Mouse (Mus musculus) heart, adult 2 months (tissue): ENCODE results near the gene Dnmt3b. TPM values are rescaled to one million over a fixed set of nuclear protein-coding genes. Genes with fewer than 3 reads are reported as not detected.
"Not testable (repeated sequence)": the region's sequence is repeated elsewhere in the genome, so short reads cannot be mapped to it uniquely, and the experiment has no call there.

Experiments
- DNase-seq, 2 experiments: peaks; one replicate each; pipeline ENCODE4 v3.0.0; 2021
- H3K27ac ChIP-seq: fragments of 200-600 bp; 2 replicates; pipeline ENCODE4 v1.8.1; 2022
- H3K27me3 ChIP-seq: fragments of 200-500 bp; 2 replicates; pipeline ENCODE4 v1.6.1; 2012; ENCODE audit warnings: mild to moderate bottlenecking, low read length, inconsistent platforms, mixed read lengths; ENCODE audit not compliant: control insufficient read depth, insufficient read depth
- H3K36me3 ChIP-seq: fragments of 200-500 bp; 2 replicates; pipeline ENCODE4 v1.6.1; 2012; ENCODE audit warnings: low read length, inconsistent platforms; ENCODE audit not compliant: control insufficient read depth, insufficient read depth
- H3K4me1 ChIP-seq: fragments of 200-500 bp; 2 replicates; pipeline ENCODE4 v1.6.1; 2011; ENCODE audit warnings: low read length; ENCODE audit not compliant: control insufficient read depth, insufficient read depth
- H3K4me3 ChIP-seq: fragments of 200-600 bp; 2 replicates; pipeline ENCODE4 v1.8.1; 2022
- H3K79me2 ChIP-seq: fragments of 200-500 bp; replicated peaks from 2 replicates; pipeline ENCODE4 v1.6.1; 2012; ENCODE audit warnings: mild to moderate bottlenecking, inconsistent platforms, low read length, moderate library complexity, mixed read lengths; ENCODE audit not compliant: control insufficient read depth, insufficient read depth
- H3K9ac ChIP-seq: fragments of 200-500 bp; 2 replicates; pipeline ENCODE4 v1.6.1; 2012; ENCODE audit warnings: low read depth, mild to moderate bottlenecking, control low read depth, inconsistent platforms, low read length, mixed read lengths
- CTCF ChIP-seq: fragments of 200-600 bp; IDR thresholded peaks from 2 replicates; pipeline ENCODE4 v1.8.1; 2022; ENCODE audit warnings: antibody characterized with exemption, mild to moderate bottlenecking, moderate library complexity
- EP300 ChIP-seq: fragments of 200-500 bp; IDR thresholded peaks from 2 replicates; pipeline ENCODE4 v1.6.1; 2011; ENCODE audit warnings: low read depth, low read length, control low read depth; ENCODE audit not compliant: insufficient read depth
- POLR2A ChIP-seq: fragments of 200-500 bp; IDR thresholded peaks from 2 replicates; pipeline ENCODE4 v1.6.1; 2011; ENCODE audit warnings: mild to moderate bottlenecking, low read depth, low read length, control low read depth; ENCODE audit not compliant: insufficient read depth
- WGBS: fragments of 180-500 bp; shearing (Covaris S2); methylation state at CpG from one replicate; pipeline ENCODE4 v1.1.7; 2018; 5-methylcytosine and 5-hydroxymethylcytosine counted together
- intact Hi-C: fragments of 180-260 bp; cut with DNase I; formaldehyde crosslinking; loops from one replicate; pipeline ENCODE4 v1.15.1; 2025
- polyA plus RNA-seq: library from polyadenylated mRNA; depleted of rRNA; stranded (reverse); fragments of >200 nt; gene quantifications from 2 replicates; pipeline ENCODE4 v1.2.3, GENCODE M21; 2012
- total RNA-seq, 2 experiments: library from RNA; stranded (reverse); gene quantifications; 2 replicates each; pipeline ENCODE4 v1.2.3; 2021

Dnmt3b gene
- total and polyA plus RNA-seq, 3 experiments: 0.84 to 1.6 (median 1.0) TPM

DNA sequence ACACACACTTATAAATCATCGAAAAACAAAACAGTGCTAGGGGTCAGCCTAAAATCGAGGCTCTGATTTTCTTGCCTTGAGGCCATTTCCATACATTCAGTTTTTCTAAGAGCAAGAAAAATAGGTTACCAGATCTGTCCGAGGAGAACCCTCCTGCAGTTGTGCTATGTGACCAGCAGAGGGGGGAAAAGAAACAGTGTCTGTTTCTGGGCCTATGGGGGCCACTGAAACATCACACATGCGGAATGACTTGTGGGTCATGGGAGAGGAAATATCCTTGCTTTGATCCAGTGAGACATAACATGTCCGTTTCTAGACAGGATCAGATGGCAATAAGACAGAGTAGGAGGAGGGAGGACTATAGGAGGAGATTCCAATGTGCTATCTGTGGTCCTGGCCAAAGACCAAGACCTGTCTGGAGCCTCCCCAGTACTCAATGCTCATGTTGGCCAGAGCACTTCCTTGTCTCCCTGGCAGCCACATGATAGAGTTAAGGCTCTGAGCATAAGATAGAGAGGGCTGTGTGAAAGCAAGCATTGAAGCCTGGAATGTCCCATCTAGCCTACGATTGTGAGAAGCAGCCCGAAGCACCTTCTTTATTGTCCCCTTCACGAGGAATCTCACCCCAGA lies 61.6 kb downstream of the Dnmt3b start:
- Histone ChIP-seq H3K9ac (no peak overlapping the region), H3K4me1 (no peaks in the 10 kb centered on the region; the same call in 1 of the 2 replicates), H3K27ac (no peak overlapping the region), H3K4me3 (no peak overlapping the region), H3K79me2 (no peaks in the 10 kb centered on the region), H3K27me3 (no peaks in the 10 kb centered on the region), H3K36me3 (no peaks in the 10 kb centered on the region)
- TF ChIP-seq CTCF (peak; percentile 85), EP300 (no peak), POLR2A (no peak)
- DNase-seq: peak in 1 of 2 experiments; percentile 9
- WGBS: 24% methylated on average over 8 of the region's 8 CpGs
- intact Hi-C loops: loop anchor here (2.0 to 5.0 kb wide), 2 partner anchors 86 to 140 kb away; no protein-coding TSS in a partner anchor

GRCm38 (mm10) chr2:153712646-153713091 lies 63.4 kb downstream of the Dnmt3b start:
- intact Hi-C loops: loop anchor here (5.0 kb wide), 1 partner anchor 85 kb away; no protein-coding TSS in a partner anchor
- 60% methylated on average over 3 of the region's 3 CpGs for WGBS
- no peak overlapping the region for H3K9ac ChIP-seq
- no peak for DNase-seq
- H3K36me3 ChIP-seq: no peaks in the 10 kb centered on the region
- H3K4me3 ChIP-seq: no peak overlapping the region
- no peaks in the 10 kb centered on the region; the same call in 1 of the 2 replicates for H3K4me1 ChIP-seq
- H3K79me2 ChIP-seq: no peaks in the 10 kb centered on the region
- TF ChIP-seq EP300 (no peak), POLR2A (no peak), CTCF (no peak)
- H3K27ac ChIP-seq: no peak overlapping the region
- H3K27me3 ChIP-seq: no peaks in the 10 kb centered on the region

DNA sequence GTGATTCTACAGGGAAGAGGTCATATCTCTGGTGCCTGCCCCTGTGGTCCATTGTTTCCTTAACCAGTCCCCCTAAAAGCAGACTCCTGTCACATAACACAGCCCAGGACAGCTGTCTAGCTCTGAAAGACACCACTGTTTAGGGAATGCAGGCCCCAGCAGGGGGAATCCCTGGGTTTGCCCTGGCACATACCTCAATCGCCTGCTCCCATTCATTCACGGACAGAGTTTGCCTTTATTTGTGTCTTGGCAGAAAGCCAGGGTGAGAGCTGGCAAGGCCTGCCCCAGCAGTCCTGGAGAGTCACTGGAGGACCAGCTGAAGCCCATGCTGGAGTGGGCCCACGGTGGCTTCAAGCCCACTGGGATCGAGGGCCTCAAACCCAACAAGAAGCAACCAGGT lies 64.0 kb downstream of the Dnmt3b start:
- DNase-seq: peak; percentile 20 to 21
- H3K27ac ChIP-seq: no peak overlapping the region

GRCm38 (mm10) chr2:153717861-153718260 lies 68.6 kb downstream of the Dnmt3b start:
- H3K36me3 ChIP-seq, H3K27me3 ChIP-seq, H3K79me2 ChIP-seq, DNase-seq, H3K4me1 ChIP-seq, H3K27ac ChIP-seq, H3K9ac ChIP-seq, H3K4me3 ChIP-seq, intact Hi-C loops: not testable (repeated sequence)
- WGBS: 46% methylated on average over 3 of the region's 3 CpGs

More for the DNA sequence above, 64.0 kb downstream of the Dnmt3b start:
- no peaks in the 10 kb centered on the region for H3K36me3 ChIP-seq
- H3K4me1 ChIP-seq: no peaks in the 10 kb centered on the region; the same call in 1 of the 2 replicates
- no peaks in the 10 kb centered on the region for H3K79me2 ChIP-seq
- TF ChIP-seq EP300: no peak
- no peak for TF ChIP-seq CTCF
- TF ChIP-seq POLR2A: no peak
- H3K4me3 ChIP-seq: no peak overlapping the region
- no peaks in the 10 kb centered on the region for H3K27me3 ChIP-seq
- intact Hi-C loops: loop anchor here (5.0 kb wide), 1 partner anchor 84 kb away; no protein-coding TSS in a partner anchor
- H3K9ac ChIP-seq: no peak overlapping the region
- 23% methylated on average over 4 of the region's 4 CpGs for WGBS

- intact Hi-C loops: no loop called here
- no peak for DNase-seq
- TF ChIP-seq CTCF (no peak), EP300 (no peak), POLR2A (no peak)
- H3K79me2 ChIP-seq: no peaks in the 10 kb centered on the region
- H3K27me3 ChIP-seq: no peaks in the 10 kb centered on the region
- no peak overlapping the region for H3K27ac ChIP-seq
- H3K4me1 ChIP-seq: no peaks in the 10 kb centered on the region
- no peak overlapping the region for H3K4me3 ChIP-seq
- no peaks in the 10 kb centered on the region for H3K36me3 ChIP-seq
- 58% methylated on average over 1 of the region's 1 CpGs for WGBS
- no peak overlapping the region for H3K9ac ChIP-seq
Measured at GRCm38 (mm10) chr2:153723098-153723497, 73.8 kb downstream of the Dnmt3b start.

GRCm38 (mm10) chr2:153724424-153724823 lies 75.2 kb downstream of the Dnmt3b start:
- TF ChIP-seq EP300: no peak
- no peak for TF ChIP-seq CTCF
- no peak for TF ChIP-seq POLR2A
- no peak overlapping the region for H3K4me3 ChIP-seq
- intact Hi-C loops: no loop called here
- no peak for DNase-seq
- no peaks in the 10 kb centered on the region for H3K79me2 ChIP-seq
- no peak overlapping the region for H3K9ac ChIP-seq
- no peaks in the 10 kb centered on the region for H3K4me1 ChIP-seq
- H3K27ac ChIP-seq: no peak overlapping the region
- WGBS: 52% methylated on average over 2 of the region's 2 CpGs
- H3K36me3 ChIP-seq: no peaks in the 10 kb centered on the region
- H3K27me3 ChIP-seq: no peaks in the 10 kb centered on the region
